Mouse (Mus musculus) forebrain, embryonic 15.5 days (tissue): ENCODE measurements around the gene Map1b. TPM values are rescaled to one million over a fixed set of nuclear protein-coding genes. Genes with fewer than 3 reads are reported as not detected.

Experiments
- ATAC-seq: fragments of 200-750 bp; cut with Nextera tagmentation; replicated peaks from 2 replicates; pipeline ENCODE4 v1.8.0; 2017; ENCODE audit warnings: mild to moderate bottlenecking, moderate TSS enrichment, moderate library complexity
- H3K27ac ChIP-seq: fragments of 300-500 bp; sonication (generic); replicated peaks from 2 replicates; pipeline ENCODE4 v1.5.1; 2015; ENCODE audit warnings: mild to moderate bottlenecking, inconsistent platforms
- H3K27me3 ChIP-seq: fragments of 300-500 bp; sonication (generic); 2 replicates; pipeline ENCODE4 v1.6.1; 2015; ENCODE audit warnings: inconsistent platforms
- H3K36me3 ChIP-seq: fragments of 300-500 bp; sonication (generic); 2 replicates; pipeline ENCODE4 v1.6.1; 2015; ENCODE audit warnings: mild to moderate bottlenecking, inconsistent platforms
- H3K4me1 ChIP-seq: fragments of 300-500 bp; sonication (generic); 2 replicates; pipeline ENCODE4 v1.6.1; 2015; ENCODE audit warnings: inconsistent platforms
- H3K4me2 ChIP-seq: fragments of 300-500 bp; sonication (generic); replicated peaks from 2 replicates; pipeline ENCODE4 v1.6.1; 2015; ENCODE audit warnings: mild to moderate bottlenecking, inconsistent platforms
- H3K4me3 ChIP-seq: fragments of 300-500 bp; sonication (generic); 2 replicates; pipeline ENCODE4 v1.5.1; 2015; ENCODE audit warnings: mild to moderate bottlenecking, inconsistent platforms
- H3K9ac ChIP-seq: fragments of 300-500 bp; sonication (generic); replicated peaks from 2 replicates; pipeline ENCODE4 v1.6.1; 2015; ENCODE audit warnings: mild to moderate bottlenecking, inconsistent platforms
- H3K9me3 ChIP-seq: fragments of 300-500 bp; sonication (generic); 2 replicates; pipeline ENCODE4 v1.6.1; 2016; ENCODE audit warnings: inconsistent platforms
- WGBS: fragments of 180-500 bp; shearing (Covaris S2); methylation state at CpG from one replicate; pipeline ENCODE4 v1.1.7; 2015; ENCODE audit warnings: mixed read lengths; 5-methylcytosine and 5-hydroxymethylcytosine counted together
- polyA plus RNA-seq: library from polyadenylated mRNA; unstranded; fragments of >200 nt; fragmentation: Nextera tagmentation; extraction: Ambion mirVana; gene quantifications from 2 replicates; pipeline ENCODE4 v1.2.1, GENCODE M21; 2015

Map1b gene
- polyA plus RNA-seq, 1 experiment from 2014 or later, result 1,899 TPM

GRCm38 (mm10) chr13:99483433-99483832 is 32.9 kb downstream of the Map1b start:
- Histone ChIP-seq H3K27me3 (no peaks in the 10 kb centered on the region), H3K4me2 (no peak overlapping the region), H3K36me3 (peaks cover 17% of the 10 kb centered on the region; the same call in 1 of the 2 replicates), H3K27ac (no peak overlapping the region), H3K4me3 (no peak overlapping the region), H3K9me3 (no peaks in the 10 kb centered on the region), H3K4me1 (peaks cover 49% of the 10 kb centered on the region), H3K9ac (no peak overlapping the region)
- ATAC-seq, result no peak

- peak; percentile 63 for ATAC-seq
- 3% methylated on average over 6 of the region's 6 CpGs for WGBS
- Histone ChIP-seq H3K9ac (peak overlapping the region; percentile 26), H3K36me3 (peaks cover 7% of the 10 kb centered on the region; the same call in 1 of the 2 replicates), H3K27me3 (no peaks in the 10 kb centered on the region), H3K27ac (peak overlapping the region; percentile 78), H3K4me2 (no peak overlapping the region; the same call in 1 of the 2 replicates), H3K9me3 (no peaks in the 10 kb centered on the region), H3K4me1 (peaks cover 49% of the 10 kb centered on the region), H3K4me3 (no peak overlapping the region)
Measured at GRCm38 (mm10) chr13:99475488-99475887, 40.9 kb downstream of the Map1b start.

GRCm38 (mm10) chr13:99475033-99475432 is 41.3 kb downstream of the Map1b start:
- Histone ChIP-seq H3K4me2 (0 out of 2 replicates have a peak overlapping the region, but pooled peaks have one; percentile 9), H3K27ac (peak overlapping the region; percentile 78), H3K9ac (0 out of 2 replicates have a peak overlapping the region, but pooled peaks have one; percentile 26), H3K9me3 (no peaks in the 10 kb centered on the region), H3K4me3 (no peak overlapping the region), H3K4me1 (peaks cover 54% of the 10 kb centered on the region), H3K36me3 (peaks cover 7% of the 10 kb centered on the region; the same call in 1 of the 2 replicates), H3K27me3 (no peaks in the 10 kb centered on the region)
- ATAC-seq, result no peak
- 1% methylated on average over 5 of the region's 5 CpGs for WGBS

GRCm38 (mm10) chr13:99474108-99474507 is 42.2 kb downstream of the Map1b start:
- Histone ChIP-seq H3K9ac (no peak overlapping the region), H3K27me3 (no peaks in the 10 kb centered on the region), H3K27ac (no peak overlapping the region), H3K4me1 (peaks cover 57% of the 10 kb centered on the region), H3K4me3 (no peak overlapping the region), H3K4me2 (no peak overlapping the region), H3K36me3 (peaks cover 4% of the 10 kb centered on the region; the same call in 1 of the 2 replicates), H3K9me3 (no peaks in the 10 kb centered on the region)
- WGBS, result 46% methylated on average over 7 of the region's 7 CpGs
- ATAC-seq, result peak; percentile 62

- H3K27ac ChIP-seq, result no peak overlapping the region
- no peak overlapping the region for H3K4me3 ChIP-seq
- H3K9ac ChIP-seq, result no peak overlapping the region
- 95% methylated on average over 9 of the region's 9 CpGs for WGBS
- peaks cover 70% of the 10 kb centered on the region for H3K4me1 ChIP-seq
- 0 out of 2 replicates have a peak, but pooled peaks cover 3% of the 10 kb centered on the region for H3K36me3 ChIP-seq
- H3K9me3 ChIP-seq, result no peaks in the 10 kb centered on the region
- no peak for ATAC-seq
- no peaks in the 10 kb centered on the region for H3K27me3 ChIP-seq
- H3K4me2 ChIP-seq, result no peak overlapping the region
Measured at GRCm38 (mm10) chr13:99472028-99472427, 44.3 kb downstream of the Map1b start.

- 0 out of 2 replicates have a peak overlapping the region, but pooled peaks have one; percentile 3 for H3K27ac ChIP-seq
- H3K4me1 ChIP-seq, result peaks cover 68% of the 10 kb centered on the region
- no peak overlapping the region for H3K9ac ChIP-seq
Measured at GRCm38 (mm10) chr13:99470084-99470483, 46.3 kb downstream of the Map1b start.

GRCm38 (mm10) chr13:99468267-99468666 is 48.1 kb downstream of the Map1b start:
- Histone ChIP-seq H3K9ac (no peak overlapping the region), H3K9me3 (no peaks in the 10 kb centered on the region), H3K27me3 (no peaks in the 10 kb centered on the region), H3K27ac (no peak overlapping the region), H3K4me3 (no peak overlapping the region), H3K4me1 (peaks cover 51% of the 10 kb centered on the region), H3K36me3 (no peaks in the 10 kb centered on the region), H3K4me2 (no peak overlapping the region)
- WGBS, result 49% methylated on average over 2 of the region's 2 CpGs
- ATAC-seq, result no peak

More at GRCm38 (mm10) chr13:99470084-99470483, 46.3 kb downstream of the Map1b start:
- no peak overlapping the region for H3K4me2 ChIP-seq
- no peaks in the 10 kb centered on the region for H3K27me3 ChIP-seq
- no peaks in the 10 kb centered on the region for H3K36me3 ChIP-seq
- WGBS, result 37% methylated on average over 7 of the region's 7 CpGs
- H3K4me3 ChIP-seq, result no peak overlapping the region
- ATAC-seq, result no peak
- H3K9me3 ChIP-seq, result no peaks in the 10 kb centered on the region

- Histone ChIP-seq H3K27ac (no peak overlapping the region), H3K9me3 (no peaks in the 10 kb centered on the region), H3K9ac (no peak overlapping the region), H3K4me3 (no peak overlapping the region), H3K36me3 (peaks cover 4% of the 10 kb centered on the region), H3K4me2 (no peak overlapping the region), H3K27me3 (no peaks in the 10 kb centered on the region), H3K4me1 (peaks cover 48% of the 10 kb centered on the region)
- 74% methylated on average over 6 of the region's 6 CpGs for WGBS
- no peak for ATAC-seq
Measured at GRCm38 (mm10) chr13:99466811-99467315, 49.5 kb downstream of the Map1b start.

GRCm38 (mm10) chr13:99466064-99466463 is 50.3 kb downstream of the Map1b start:
- peaks cover 47% of the 10 kb centered on the region for H3K4me1 ChIP-seq
- no peaks in the 10 kb centered on the region for H3K27me3 ChIP-seq
- H3K36me3 ChIP-seq, result peaks cover 10% of the 10 kb centered on the region
- WGBS, result 47% methylated on average over 2 of the region's 2 CpGs
- no peak overlapping the region for H3K4me2 ChIP-seq
- peak; percentile 47; the same call in 1 of the 2 replicates for ATAC-seq
- H3K9me3 ChIP-seq, result no peaks in the 10 kb centered on the region
- H3K4me3 ChIP-seq, result no peak overlapping the region
- H3K9ac ChIP-seq, result no peak overlapping the region
- H3K27ac ChIP-seq, result no peak overlapping the region

- no peak overlapping the region for H3K27ac ChIP-seq
- WGBS, result 78% methylated on average over 4 of the region's 4 CpGs
- no peaks in the 10 kb centered on the region for H3K27me3 ChIP-seq
- ATAC-seq, result no peak
- peaks cover 40% of the 10 kb centered on the region for H3K4me1 ChIP-seq
- peaks cover 10% of the 10 kb centered on the region for H3K36me3 ChIP-seq
- no peak overlapping the region for H3K4me3 ChIP-seq
- H3K4me2 ChIP-seq, result no peak overlapping the region
- no peaks in the 10 kb centered on the region for H3K9me3 ChIP-seq
- no peak overlapping the region for H3K9ac ChIP-seq
Measured at GRCm38 (mm10) chr13:99464551-99464950, 51.8 kb downstream of the Map1b start.

- no peaks in the 10 kb centered on the region for H3K9me3 ChIP-seq
- H3K4me1 ChIP-seq, result peaks cover 35% of the 10 kb centered on the region
- no peak overlapping the region for H3K9ac ChIP-seq
- WGBS, result 93% methylated on average over 4 of the region's 4 CpGs
- no peak overlapping the region for H3K4me2 ChIP-seq
- no peak overlapping the region for H3K27ac ChIP-seq
- peaks cover 10% of the 10 kb centered on the region for H3K36me3 ChIP-seq
- H3K4me3 ChIP-seq, result no peak overlapping the region
- no peaks in the 10 kb centered on the region for H3K27me3 ChIP-seq
- no peak for ATAC-seq
Measured at GRCm38 (mm10) chr13:99461886-99462285, 54.5 kb downstream of the Map1b start.

GRCm38 (mm10) chr13:99459612-99460011 is 56.7 kb downstream of the Map1b start:
- Histone ChIP-seq H3K4me2 (no peak overlapping the region), H3K4me3 (no peak overlapping the region), H3K27me3 (no peaks in the 10 kb centered on the region), H3K27ac (peak overlapping the region; percentile 88), H3K9ac (no peak overlapping the region), H3K36me3 (peaks cover 10% of the 10 kb centered on the region), H3K4me1 (peaks cover 33% of the 10 kb centered on the region), H3K9me3 (no peaks in the 10 kb centered on the region)
- WGBS, result 72% methylated on average over 4 of the region's 4 CpGs
- ATAC-seq, result 0 out of 2 replicates have a peak, but pooled peaks have one; percentile 3
